Mouse (Mus musculus) heart, postnatal 0 days (tissue): ENCODE measurements around the gene Entpd2.

Experiments
- CTCF ChIP-seq: IDR thresholded peaks from 2 replicates; pipeline ENCODE4 v1.5.1; 2016; ENCODE audit warnings: antibody characterized with exemption, control low read depth, low read depth
- EP300 ChIP-seq: IDR thresholded peaks from 2 replicates; pipeline ENCODE4 v1.6.1; 2016; ENCODE audit warnings: antibody characterized with exemption, low read depth

- TF ChIP-seq CTCF (no peak), EP300 (no peak)
Measured at GRCm38 (mm10) chr2:25373431-25373830, 22.2 kb upstream of the Entpd2 start.
